Mouse (Mus musculus): ENCODE results near the gene Fut8.

Gene Fut8

GRCm38 (mm10) chr12:77197121-77197599, 40.8 kb upstream of the Fut8 start:
- Histone ChIP-seq H3K4me1 (replicated peaks; ENCODE audit: low read depth, low read length) (peaks cover 11% of the 10 kb centered on the region), H3K4me3 (replicated peaks; ENCODE audit: low read length) (no peak overlapping the region), H3K9me3 (ENCODE audit: low read length) (peaks cover 19% of the 10 kb centered on the region), H3K27me3 (ENCODE audit: insufficient read depth, low read length) (no peaks in the 10 kb centered on the region), H3K36me3 (ENCODE audit: insufficient read depth, low read length) (no peaks in the 10 kb centered on the region)
- TF ChIP-seq POU5F1 (IDR thresholded peaks at IDR 0.05; ENCODE audit: borderline replicate concordance, low read length) (no peak), CTCF (conservative IDR thresholded peaks at IDR 0.05; ENCODE audit: low read length) (no peak), NANOG (IDR thresholded peaks at IDR 0.05; ENCODE audit: borderline replicate concordance, low read length) (no peak)

- H3K36me3 ChIP-seq (ENCODE audit: insufficient read depth, low read length): no peaks in the 10 kb centered on the region
- H3K9me3 ChIP-seq (ENCODE audit: low read length): peaks cover 19% of the 10 kb centered on the region
- no peaks in the 10 kb centered on the region for H3K27me3 ChIP-seq (ENCODE audit: insufficient read depth, low read length)
- H3K4me1 ChIP-seq (replicated peaks; ENCODE audit: low read depth, low read length): peaks cover 6% of the 10 kb centered on the region; the same call in 1 of the 2 replicates
- H3K4me3 ChIP-seq (replicated peaks; ENCODE audit: low read length): no peak overlapping the region
- no peak for TF ChIP-seq CTCF (conservative IDR thresholded peaks at IDR 0.05; ENCODE audit: low read length)
These were observed 39.7 kb upstream of the Fut8 start for GRCm38 (mm10) chr12:77198253-77198652.

GRCm38 (mm10) chr12:77201461-77202143, 36.3 kb upstream of the Fut8 start:
- H3K27me3 ChIP-seq (ENCODE audit: insufficient read depth, low read length): no peaks in the 10 kb centered on the region
- H3K36me3 ChIP-seq (ENCODE audit: insufficient read depth, low read length): no peaks in the 10 kb centered on the region

GRCm38 (mm10) chr12:77203136-77203535, 34.8 kb upstream of the Fut8 start:
- Histone ChIP-seq H3K9me3 (ENCODE audit: low read length) (no peaks in the 10 kb centered on the region), H3K4me3 (replicated peaks; ENCODE audit: low read length) (no peak overlapping the region), H3K36me3 (ENCODE audit: insufficient read depth, low read length) (no peaks in the 10 kb centered on the region), H3K4me1 (replicated peaks; ENCODE audit: low read depth, low read length) (peaks cover 13% of the 10 kb centered on the region), H3K27me3 (ENCODE audit: insufficient read depth, low read length) (no peaks in the 10 kb centered on the region)
- no peak for TF ChIP-seq NANOG (IDR thresholded peaks at IDR 0.05; ENCODE audit: borderline replicate concordance, low read length)
- no peak for TF ChIP-seq CTCF (conservative IDR thresholded peaks at IDR 0.05; ENCODE audit: low read length)
- no peak for TF ChIP-seq POU5F1 (IDR thresholded peaks at IDR 0.05; ENCODE audit: borderline replicate concordance, low read length)

More at GRCm38 (mm10) chr12:77201461-77202143, 36.3 kb upstream of the Fut8 start:
- TF ChIP-seq NANOG (IDR thresholded peaks at IDR 0.05; ENCODE audit: borderline replicate concordance, low read length) (no peak), POU5F1 (IDR thresholded peaks at IDR 0.05; ENCODE audit: borderline replicate concordance, low read length) (no peak), CTCF (conservative IDR thresholded peaks at IDR 0.05; ENCODE audit: low read length) (no peak)
- Histone ChIP-seq H3K4me1 (replicated peaks; ENCODE audit: low read depth, low read length) (peaks cover 15% of the 10 kb centered on the region), H3K9me3 (ENCODE audit: low read length) (peaks cover 10% of the 10 kb centered on the region), H3K4me3 (replicated peaks; ENCODE audit: low read length) (no peak overlapping the region)

GRCm38 (mm10) chr12:77206852-77207251, 31.1 kb upstream of the Fut8 start:
- H3K4me1 ChIP-seq (replicated peaks; ENCODE audit: low read depth, low read length): peaks cover 13% of the 10 kb centered on the region
- no peaks in the 10 kb centered on the region for H3K27me3 ChIP-seq (ENCODE audit: insufficient read depth, low read length)
- TF ChIP-seq CTCF (conservative IDR thresholded peaks at IDR 0.05; ENCODE audit: low read length) (no peak), POU5F1 (IDR thresholded peaks at IDR 0.05; ENCODE audit: borderline replicate concordance, low read length) (no peak), NANOG (IDR thresholded peaks at IDR 0.05; ENCODE audit: borderline replicate concordance, low read length) (no peak)
- no peaks in the 10 kb centered on the region for H3K36me3 ChIP-seq (ENCODE audit: insufficient read depth, low read length)
- H3K9me3 ChIP-seq (ENCODE audit: low read length): no peaks in the 10 kb centered on the region
- no peak overlapping the region for H3K4me3 ChIP-seq (replicated peaks; ENCODE audit: low read length)

GRCm38 (mm10) chr12:77208056-77208455, 29.9 kb upstream of the Fut8 start:
- TF ChIP-seq POU5F1 (IDR thresholded peaks at IDR 0.05; ENCODE audit: borderline replicate concordance, low read length) (no peak), CTCF (conservative IDR thresholded peaks at IDR 0.05; ENCODE audit: low read length) (no peak), NANOG (IDR thresholded peaks at IDR 0.05; ENCODE audit: borderline replicate concordance, low read length) (no peak)
- peaks cover 13% of the 10 kb centered on the region for H3K4me1 ChIP-seq (replicated peaks; ENCODE audit: low read depth, low read length)
- H3K4me3 ChIP-seq (replicated peaks; ENCODE audit: low read length): no peak overlapping the region
- H3K9me3 ChIP-seq (ENCODE audit: low read length): no peaks in the 10 kb centered on the region
- no peaks in the 10 kb centered on the region for H3K36me3 ChIP-seq (ENCODE audit: insufficient read depth, low read length)
- H3K27me3 ChIP-seq (ENCODE audit: insufficient read depth, low read length): no peaks in the 10 kb centered on the region

GRCm38 (mm10) chr12:77208576-77209180, 29.2 kb upstream of the Fut8 start:
- no peaks in the 10 kb centered on the region for H3K27me3 ChIP-seq (ENCODE audit: insufficient read depth, low read length)
- no peaks in the 10 kb centered on the region for H3K36me3 ChIP-seq (ENCODE audit: insufficient read depth, low read length)
- H3K4me1 ChIP-seq (replicated peaks; ENCODE audit: low read depth, low read length): peaks cover 13% of the 10 kb centered on the region
- TF ChIP-seq NANOG (IDR thresholded peaks at IDR 0.05; ENCODE audit: borderline replicate concordance, low read length) (no peak), POU5F1 (IDR thresholded peaks at IDR 0.05; ENCODE audit: borderline replicate concordance, low read length) (no peak), CTCF (conservative IDR thresholded peaks at IDR 0.05; ENCODE audit: low read length) (no peak)
- H3K4me3 ChIP-seq (replicated peaks; ENCODE audit: low read length): no peak overlapping the region
- H3K9me3 ChIP-seq (ENCODE audit: low read length): no peaks in the 10 kb centered on the region

GRCm38 (mm10) chr12:77211695-77212208, 26.2 kb upstream of the Fut8 start:
- no peaks in the 10 kb centered on the region for H3K36me3 ChIP-seq (ENCODE audit: insufficient read depth, low read length)
- no peaks in the 10 kb centered on the region for H3K4me1 ChIP-seq (replicated peaks; ENCODE audit: low read depth, low read length)
- no peaks in the 10 kb centered on the region for H3K27me3 ChIP-seq (ENCODE audit: insufficient read depth, low read length)
- H3K4me3 ChIP-seq (replicated peaks; ENCODE audit: low read length): no peak overlapping the region
- TF ChIP-seq NANOG (IDR thresholded peaks at IDR 0.05; ENCODE audit: borderline replicate concordance, low read length) (no peak), POU5F1 (IDR thresholded peaks at IDR 0.05; ENCODE audit: borderline replicate concordance, low read length) (no peak), CTCF (conservative IDR thresholded peaks at IDR 0.05; ENCODE audit: low read length) (no peak)
- no peaks in the 10 kb centered on the region for H3K9me3 ChIP-seq (ENCODE audit: low read length)
